Mouse (Mus musculus) forebrain, embryonic 14.5 days (tissue): ENCODE measurements at regions not wholly inside any gene's neighbourhood (a gene's known extent, or its start where the extent isn't known, plus 50 kb on each side); places are given as distances from the start of the nearest gene placed in this dataset.

Experiments used
- ATAC-seq: fragments of 200-750 bp; cut with Nextera tagmentation; 2 replicates; pipeline ENCODE4 v1.8.0; 2017; ENCODE audit warnings: mild to moderate bottlenecking, moderate library complexity
- DNase-seq: peaks from one replicate; pipeline ENCODE4 v3.0.0-alpha.2; 2015; ENCODE audit warnings: low spot score
- H3K27ac ChIP-seq: fragments of 300-500 bp; sonication (generic); 2 replicates; pipeline ENCODE4 v1.5.1; 2014; ENCODE audit warnings: low read depth, mild to moderate bottlenecking, control low read depth, low read length, moderate library complexity
- H3K27me3 ChIP-seq: fragments of 300-500 bp; sonication (generic); replicated peaks from 2 replicates; pipeline ENCODE4 v1.6.1; 2014; ENCODE audit warnings: low read length, control low read depth, mixed read lengths; ENCODE audit not compliant: control insufficient read depth, insufficient read depth
- H3K36me3 ChIP-seq: fragments of 300-500 bp; sonication (generic); 2 replicates; pipeline ENCODE4 v1.6.1; 2014; ENCODE audit warnings: low read length, control low read depth; ENCODE audit not compliant: control insufficient read depth, insufficient read depth
- H3K4me1 ChIP-seq: fragments of 300-500 bp; sonication (generic); 2 replicates; pipeline ENCODE4 v1.6.1; 2014; ENCODE audit warnings: antibody characterized with exemption, low read length, control low read depth; ENCODE audit not compliant: control insufficient read depth, insufficient read depth
- H3K4me2 ChIP-seq: fragments of 300-500 bp; sonication (generic); 2 replicates; pipeline ENCODE4 v1.6.1; 2014; ENCODE audit warnings: mild to moderate bottlenecking, control low read depth, low read length
- H3K4me3 ChIP-seq: fragments of 300-500 bp; sonication (generic); 2 replicates; pipeline ENCODE4 v1.5.1; 2014; ENCODE audit warnings: low read depth, low read length, control low read depth
- H3K9ac ChIP-seq: fragments of 300-500 bp; sonication (generic); 2 replicates; pipeline ENCODE4 v1.6.1; 2014; ENCODE audit warnings: mild to moderate bottlenecking, low read length, control low read depth, moderate library complexity
- H3K9me3 ChIP-seq: fragments of 300-500 bp; sonication (generic); replicated peaks from 2 replicates; pipeline ENCODE4 v1.6.1; 2016; ENCODE audit warnings: low read length, control low read depth, mixed read lengths; ENCODE audit not compliant: control insufficient read depth
- WGBS: fragments of 180-500 bp; shearing (Covaris S2); extraction: QIAGEN DNeasy Blood & Tissue Kit; methylation state at CpG from one replicate; pipeline ENCODE4 v1.1.7; 2014; 5-methylcytosine and 5-hydroxymethylcytosine counted together

DNA sequence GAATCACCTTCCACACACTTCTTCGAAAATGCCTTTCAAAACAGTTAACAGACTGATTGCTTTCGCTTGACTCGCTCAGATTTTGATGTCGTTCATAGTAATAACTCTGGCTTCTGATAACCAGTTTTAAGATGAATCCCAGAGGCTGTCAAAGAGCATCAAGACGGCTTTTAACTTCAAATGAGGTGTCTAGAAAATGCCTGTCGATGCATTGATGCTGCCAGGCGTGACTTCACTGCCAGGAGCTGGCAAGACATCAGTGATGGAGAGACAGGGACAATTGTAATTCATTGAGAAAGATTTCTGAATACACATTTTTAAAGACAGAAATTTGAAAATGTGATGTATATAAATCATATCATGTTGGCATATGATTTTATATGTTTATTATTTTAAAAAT, 1649.9 kb upstream of the Pcdh20 start:
- ATAC-seq (no peak), DNase-seq (peak; percentile 53)
- 65% methylated on average over 7 of the region's 7 CpGs for WGBS
- H3K9me3 ChIP-seq: no peaks in the 10 kb centered on the region
- H3K4me2 ChIP-seq: no peak overlapping the region
- no peak overlapping the region for H3K27ac ChIP-seq
- H3K36me3 ChIP-seq: no peaks in the 10 kb centered on the region
- no peaks in the 10 kb centered on the region for H3K27me3 ChIP-seq
- H3K4me1 ChIP-seq: no peaks in the 10 kb centered on the region
- H3K4me3 ChIP-seq: no peak overlapping the region
- no peak overlapping the region for H3K9ac ChIP-seq
